Mouse (Mus musculus) intestine, postnatal 0 days (tissue): ENCODE measurements around the gene Cntnap5c. TPM values are rescaled to one million over a fixed set of nuclear protein-coding genes. Genes with fewer than 3 reads are reported as not detected.
A peak's percentile ranks its signal among the peaks of the same experiment; 100 is the strongest.

Experiments used
- ATAC-seq: fragments of 200-750 bp; cut with Nextera tagmentation; 2 replicates; pipeline ENCODE4 v1.8.0; 2017; ENCODE audit warnings: mild to moderate bottlenecking, moderate TSS enrichment, moderate library complexity
- H3K27ac ChIP-seq: fragments of 300-500 bp; sonication (generic); 2 replicates; pipeline ENCODE4 v1.5.1; 2014; ENCODE audit warnings: mild to moderate bottlenecking, low read depth, low read length, moderate library complexity
- H3K27me3 ChIP-seq: fragments of 300-500 bp; sonication (generic); replicated peaks from 2 replicates; pipeline ENCODE4 v1.6.1; 2014; ENCODE audit warnings: low read length, mixed read lengths; ENCODE audit not compliant: control insufficient read depth, insufficient read depth
- H3K36me3 ChIP-seq: fragments of 300-500 bp; sonication (generic); 2 replicates; pipeline ENCODE4 v1.6.1; 2014; ENCODE audit warnings: mild to moderate bottlenecking, moderate library complexity; ENCODE audit not compliant: control insufficient read depth, insufficient read depth
- H3K4me1 ChIP-seq: fragments of 300-500 bp; sonication (generic); replicated peaks from 2 replicates; pipeline ENCODE4 v1.6.1; 2014; ENCODE audit warnings: antibody characterized with exemption, low read length, mixed read lengths; ENCODE audit not compliant: control insufficient read depth, insufficient read depth
- H3K4me2 ChIP-seq: fragments of 300-500 bp; sonication (generic); replicated peaks from 2 replicates; pipeline ENCODE4 v1.6.1; 2014; ENCODE audit warnings: low read depth, mild to moderate bottlenecking, moderate library complexity
- H3K4me3 ChIP-seq: fragments of 300-500 bp; sonication (generic); 2 replicates; pipeline ENCODE4 v1.5.1; 2014; ENCODE audit warnings: low read depth, low read length
- H3K9ac ChIP-seq: fragments of 300-500 bp; sonication (generic); 2 replicates; pipeline ENCODE4 v1.6.1; 2014; ENCODE audit warnings: mild to moderate bottlenecking, low read depth, low read length
- H3K9me3 ChIP-seq: fragments of 300-500 bp; sonication (generic); 2 replicates; pipeline ENCODE4 v1.6.1; 2016; ENCODE audit warnings: mixed run types; ENCODE audit not compliant: control insufficient read depth
- CTCF ChIP-seq: sonication (generic); IDR thresholded peaks from 2 replicates; pipeline ENCODE4 v1.5.1; 2016; ENCODE audit warnings: low read depth, mild to moderate bottlenecking, control low read depth, antibody characterized with exemption, moderate library complexity
- WGBS: fragments of 180-500 bp; shearing (Covaris S2); extraction: QIAGEN DNeasy Blood & Tissue Kit; methylation state at CpG from one replicate; pipeline ENCODE4 v1.1.7; 2014; 5-methylcytosine and 5-hydroxymethylcytosine counted together
- polyA plus RNA-seq: library from polyadenylated mRNA; unstranded; fragments of >200 nt; fragmentation: Nextera tagmentation; extraction: Ambion mirVana; gene quantifications from 2 replicates; pipeline ENCODE4 v1.2.1, GENCODE M21; 2015

The Cntnap5c gene
- polyA plus RNA-seq, 1 experiment from 2014 or later, result not detected

GRCm38 (mm10) chr17:57865996-57866395, 96.6 kb downstream of the Cntnap5c start:
- Histone ChIP-seq H3K9ac (no peak overlapping the region), H3K4me3 (no peak overlapping the region), H3K36me3 (no peaks in the 10 kb centered on the region), H3K4me1 (no peaks in the 10 kb centered on the region), H3K27me3 (no peaks in the 10 kb centered on the region), H3K27ac (no peak overlapping the region), H3K4me2 (no peak overlapping the region), H3K9me3 (no peaks in the 10 kb centered on the region)
- TF ChIP-seq CTCF, result no peak
- no peak for ATAC-seq

GRCm38 (mm10) chr17:57887742-57888389, 118.5 kb downstream of the Cntnap5c start:
- Histone ChIP-seq H3K27me3 (no peaks in the 10 kb centered on the region), H3K4me1 (no peaks in the 10 kb centered on the region), H3K4me3 (no peak overlapping the region), H3K9me3 (no peaks in the 10 kb centered on the region), H3K4me2 (no peak overlapping the region), H3K36me3 (no peaks in the 10 kb centered on the region), H3K27ac (no peak overlapping the region), H3K9ac (no peak overlapping the region)
- TF ChIP-seq CTCF, result no peak
- 34% methylated on average over 4 of the region's 4 CpGs for whole genome bisulfite sequencing
- ATAC-seq, result peak; percentile 61

- no peak overlapping the region for H3K4me2 ChIP-seq
- no peaks in the 10 kb centered on the region for H3K27me3 ChIP-seq
- H3K27ac ChIP-seq, result no peak overlapping the region
- H3K36me3 ChIP-seq, result no peaks in the 10 kb centered on the region
- no peak overlapping the region for H3K4me3 ChIP-seq
- no peaks in the 10 kb centered on the region for H3K9me3 ChIP-seq
- TF ChIP-seq CTCF, result no peak
- peak; percentile 45 for ATAC-seq
- no peak overlapping the region for H3K9ac ChIP-seq
- H3K4me1 ChIP-seq, result no peaks in the 10 kb centered on the region
Measured at GRCm38 (mm10) chr17:57911770-57912293, 142.5 kb downstream of the Cntnap5c start.

GRCm38 (mm10) chr17:57984230-57984629, 214.9 kb downstream of the Cntnap5c start:
- Histone ChIP-seq H3K4me3 (no peak overlapping the region), H3K27me3 (no peaks in the 10 kb centered on the region), H3K4me2 (no peak overlapping the region), H3K27ac (no peak overlapping the region), H3K9me3 (no peaks in the 10 kb centered on the region), H3K9ac (no peak overlapping the region), H3K36me3 (no peaks in the 10 kb centered on the region), H3K4me1 (no peaks in the 10 kb centered on the region)
- 59% methylated on average over 3 of the region's 3 CpGs for WGBS
- no peak for TF ChIP-seq CTCF
- no peak for ATAC-seq

GRCm38 (mm10) chr17:57988420-57988819, 219.1 kb downstream of the Cntnap5c start:
- no peak for ATAC-seq
- Histone ChIP-seq H3K9me3 (no peaks in the 10 kb centered on the region), H3K36me3 (no peaks in the 10 kb centered on the region), H3K27ac (no peak overlapping the region), H3K4me1 (no peaks in the 10 kb centered on the region), H3K4me3 (no peak overlapping the region), H3K27me3 (no peaks in the 10 kb centered on the region), H3K4me2 (no peak overlapping the region), H3K9ac (no peak overlapping the region)
- TF ChIP-seq CTCF, result peak; percentile 67
- WGBS, result 48% methylated on average over 2 of the region's 2 CpGs

GRCm38 (mm10) chr17:57996461-57996860, 227.1 kb downstream of the Cntnap5c start:
- Histone ChIP-seq H3K4me2 (no peak overlapping the region), H3K4me1 (no peaks in the 10 kb centered on the region), H3K27ac (no peak overlapping the region), H3K9me3 (no peaks in the 10 kb centered on the region), H3K9ac (no peak overlapping the region), H3K4me3 (no peak overlapping the region), H3K36me3 (no peaks in the 10 kb centered on the region), H3K27me3 (no peaks in the 10 kb centered on the region)
- 82% methylated on average over 1 of the region's 1 CpGs for WGBS
- no peak for ATAC-seq
- TF ChIP-seq CTCF, result no peak
